Mouse (Mus musculus) neural tube, embryonic 14.5 days (tissue): ENCODE results near the gene Tkfc. TPM values are rescaled to one million over a fixed set of nuclear protein-coding genes. Genes with fewer than 3 reads are reported as not detected.

Source experiments
- ATAC-seq: fragments of 200-750 bp; cut with Nextera tagmentation; 2 replicates; pipeline ENCODE4 v1.8.0; 2017; ENCODE audit warnings: low read depth, mild to moderate bottlenecking, moderate TSS enrichment, moderate library complexity
- H3K27ac ChIP-seq: fragments of 300-500 bp; sonication (generic); 2 replicates; pipeline ENCODE4 v1.5.1; 2014; ENCODE audit warnings: low read depth, mild to moderate bottlenecking, control low read depth, low read length, moderate library complexity, mixed read lengths
- H3K27me3 ChIP-seq: fragments of 300-500 bp; sonication (generic); 2 replicates; pipeline ENCODE4 v1.6.1; 2014; ENCODE audit warnings: low read length; ENCODE audit not compliant: control insufficient read depth, insufficient read depth
- H3K36me3 ChIP-seq: fragments of 300-500 bp; sonication (generic); 2 replicates; pipeline ENCODE4 v1.6.1; 2014; ENCODE audit warnings: low read length, mixed read lengths; ENCODE audit not compliant: control insufficient read depth, insufficient read depth
- H3K4me1 ChIP-seq: fragments of 300-500 bp; sonication (generic); 2 replicates; pipeline ENCODE4 v1.6.1; 2014; ENCODE audit warnings: low read length; ENCODE audit not compliant: control insufficient read depth, insufficient read depth
- H3K4me2 ChIP-seq: fragments of 300-500 bp; sonication (generic); 2 replicates; pipeline ENCODE4 v1.6.1; 2014; ENCODE audit warnings: mild to moderate bottlenecking, low read depth, low read length, control low read depth
- H3K4me3 ChIP-seq: fragments of 300-500 bp; sonication (generic); 2 replicates; pipeline ENCODE4 v1.5.1; 2014; ENCODE audit warnings: low read depth, low read length, control low read depth, mixed read lengths
- H3K9ac ChIP-seq: fragments of 300-500 bp; sonication (generic); replicated peaks from 2 replicates; pipeline ENCODE4 v1.6.1; 2014; ENCODE audit warnings: low read depth, mild to moderate bottlenecking, control low read depth, low read length, mixed read lengths
- H3K9me3 ChIP-seq: fragments of 300-500 bp; sonication (generic); 2 replicates; pipeline ENCODE4 v1.6.1; 2016; ENCODE audit warnings: low read length; ENCODE audit not compliant: control insufficient read depth
- WGBS: fragments of 180-500 bp; shearing (Covaris S2); extraction: QIAGEN DNeasy Blood & Tissue Kit; methylation state at CpG from one replicate; pipeline ENCODE4 v1.1.7; 2014; 5-methylcytosine and 5-hydroxymethylcytosine counted together
- polyA plus RNA-seq: library from polyadenylated mRNA; unstranded; fragments of >200 nt; fragmentation: Nextera tagmentation; extraction: Ambion mirVana; gene quantifications from 2 replicates; pipeline ENCODE4 v1.2.1, GENCODE M21; 2014

Gene Tkfc
- 29.4 and 30.5 TPM in 2 replicates for polyA plus RNA-seq

DNA sequence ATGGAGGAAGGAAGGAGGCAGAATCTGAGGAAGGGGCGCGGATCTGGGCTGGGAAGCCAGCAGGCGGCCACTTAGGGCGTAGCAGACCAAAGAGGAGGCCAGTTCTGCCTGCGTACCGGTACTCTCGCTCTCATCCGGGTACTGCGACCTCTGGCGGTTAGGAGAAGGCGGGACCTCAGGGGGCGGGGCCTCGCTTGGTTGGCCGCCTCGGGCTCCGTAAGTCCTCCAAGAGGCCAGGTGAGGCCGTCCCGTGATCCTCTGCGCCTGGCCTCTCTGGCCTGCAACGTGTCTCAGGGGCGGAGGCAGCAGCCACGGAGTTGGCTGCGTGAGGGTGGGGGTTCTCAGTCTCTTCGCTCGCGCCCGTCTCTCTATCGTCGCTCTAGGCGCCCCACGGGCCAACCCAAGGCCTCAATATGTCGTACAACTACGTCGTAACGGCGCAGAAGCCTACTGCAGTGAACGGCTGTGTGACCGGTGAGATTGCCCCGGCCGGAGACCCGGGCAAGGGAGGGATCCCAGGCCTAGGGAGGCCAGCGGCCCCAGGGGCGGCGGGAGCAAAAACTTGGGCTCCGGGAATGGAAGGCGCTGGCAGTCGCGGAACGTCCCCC, at the start of gene Tkfc, which contains the start of gene Ddb1:
Gene Tkfc, minus strand, starts transcription at position 362 of the 608 bp plus-strand sequence.
Gene Ddb1, plus strand, starts transcription at position 35 of the 608 bp plus-strand sequence.
- ATAC-seq: peak; percentile 96
- H3K4me1 ChIP-seq: peaks cover 29% of the 10 kb centered on the region
- H3K27ac ChIP-seq: peak within 1 kb of the TSS; percentile 94
- H3K36me3 ChIP-seq: peaks cover 28% of the 10 kb centered on the region
- peak within 1 kb of the TSS; percentile 80 for H3K4me2 ChIP-seq
- no peaks in the 10 kb centered on the region for H3K9me3 ChIP-seq
- H3K27me3 ChIP-seq: no peaks in the 10 kb centered on the region
- peak within 1 kb of the TSS; percentile 77 for H3K4me3 ChIP-seq
- under 1% methylated on average over 48 of the region's 49 CpGs for WGBS
- peak within 1 kb of the TSS; percentile 66 for H3K9ac ChIP-seq

DNA sequence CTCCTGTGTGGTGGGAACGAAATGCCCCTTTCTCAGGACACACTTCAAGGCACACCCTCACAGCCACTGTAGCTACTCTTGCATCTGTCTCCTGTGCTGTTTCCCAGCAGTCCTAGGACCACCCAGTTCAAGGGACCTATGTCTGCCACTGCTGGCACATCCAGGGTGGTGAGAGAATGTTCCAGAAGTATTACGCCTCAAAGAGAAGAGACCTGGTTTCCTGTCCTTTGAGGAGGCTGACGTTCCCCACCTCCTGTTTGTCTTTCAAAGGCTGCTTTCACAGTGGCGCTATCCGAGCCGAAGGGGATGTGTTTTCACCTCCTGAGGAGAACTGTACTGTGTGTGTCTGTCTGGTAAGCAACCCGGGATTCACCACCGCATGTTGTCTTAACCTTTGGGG, 42.7 kb upstream of the Tkfc start:
- Histone ChIP-seq H3K27me3 (no peaks in the 10 kb centered on the region), H3K4me1 (no peaks in the 10 kb centered on the region), H3K4me2 (no peak overlapping the region), H3K4me3 (no peak overlapping the region), H3K9me3 (no peaks in the 10 kb centered on the region), H3K36me3 (no peaks in the 10 kb centered on the region), H3K27ac (no peak overlapping the region), H3K9ac (no peak overlapping the region)
- no peak for ATAC-seq
- WGBS: 77% methylated on average over 8 of the region's 8 CpGs

DNA sequence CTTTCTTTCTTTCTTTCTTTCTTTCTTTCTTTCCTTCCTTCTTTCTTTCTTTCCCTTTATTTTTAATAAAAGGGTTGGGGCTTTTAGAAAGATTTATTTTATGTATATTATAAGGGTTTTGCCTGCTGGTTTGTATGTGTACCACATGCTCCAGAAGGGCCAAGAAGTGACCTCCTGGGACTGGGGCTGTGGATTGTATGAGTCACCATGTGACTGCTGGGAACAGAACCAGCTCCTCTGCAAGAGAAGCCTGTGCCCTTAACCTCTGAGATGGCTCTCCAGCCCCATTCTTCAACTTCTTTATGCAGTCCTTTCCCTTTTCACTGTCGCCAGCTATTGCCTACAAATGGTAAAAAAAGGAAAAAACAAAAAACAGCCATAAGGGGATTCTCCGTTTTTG, 40.2 kb upstream of the Tkfc start:
- H3K36me3 ChIP-seq: no peaks in the 10 kb centered on the region
- H3K27ac ChIP-seq: no peak overlapping the region
- H3K4me1 ChIP-seq: no peaks in the 10 kb centered on the region
- H3K4me3 ChIP-seq: no peak overlapping the region
- H3K4me2 ChIP-seq: no peak overlapping the region
- ATAC-seq: no peak
- no peaks in the 10 kb centered on the region for H3K9me3 ChIP-seq
- H3K9ac ChIP-seq: no peak overlapping the region
- no peaks in the 10 kb centered on the region for H3K27me3 ChIP-seq
- 91% methylated on average over 2 of the region's 2 CpGs for WGBS

- H3K9me3 ChIP-seq: no peaks in the 10 kb centered on the region
- no peaks in the 10 kb centered on the region for H3K36me3 ChIP-seq
- no peak overlapping the region for H3K4me2 ChIP-seq
- H3K27me3 ChIP-seq: no peaks in the 10 kb centered on the region
- ATAC-seq: no peak
- no peak overlapping the region for H3K27ac ChIP-seq
- WGBS: 50% methylated on average over 13 of the region's 13 CpGs
- no peak overlapping the region for H3K4me3 ChIP-seq
- no peaks in the 10 kb centered on the region for H3K4me1 ChIP-seq
- H3K9ac ChIP-seq: no peak overlapping the region
Measured at GRCm38 (mm10) chr19:10640589-10641378, 35.3 kb upstream of the Tkfc start.

DNA sequence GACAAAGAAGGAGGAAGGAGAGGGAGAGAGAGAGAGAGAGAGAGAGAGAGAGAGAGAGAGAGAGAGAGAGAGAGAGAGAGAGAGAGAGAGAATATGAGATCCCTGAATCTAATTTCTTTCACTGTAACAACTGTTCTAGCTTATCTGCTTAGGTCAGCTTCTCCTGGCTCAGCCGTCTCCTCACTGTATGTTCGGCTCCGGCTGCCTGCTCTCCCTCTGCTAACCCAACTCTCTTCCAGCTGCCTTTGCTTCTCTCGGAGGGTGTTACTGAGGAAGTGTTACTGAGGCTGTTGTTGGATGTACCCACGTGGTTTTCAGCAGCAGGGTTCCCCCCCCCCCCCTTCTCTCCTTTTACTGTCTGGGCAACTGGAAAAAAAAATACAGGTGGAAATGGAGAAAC, 34.6 kb upstream of the Tkfc start:
- no peaks in the 10 kb centered on the region for H3K36me3 ChIP-seq
- 0 out of 2 replicates have a peak, but pooled peaks cover 2% of the 10 kb centered on the region for H3K4me1 ChIP-seq
- no peak overlapping the region for H3K9ac ChIP-seq
- H3K27me3 ChIP-seq: no peaks in the 10 kb centered on the region
- no peak overlapping the region for H3K27ac ChIP-seq
- ATAC-seq: no peak
- H3K4me3 ChIP-seq: no peak overlapping the region
- no peak overlapping the region for H3K4me2 ChIP-seq
- no peaks in the 10 kb centered on the region for H3K9me3 ChIP-seq
- 13% methylated on average over 5 of the region's 5 CpGs for WGBS

DNA sequence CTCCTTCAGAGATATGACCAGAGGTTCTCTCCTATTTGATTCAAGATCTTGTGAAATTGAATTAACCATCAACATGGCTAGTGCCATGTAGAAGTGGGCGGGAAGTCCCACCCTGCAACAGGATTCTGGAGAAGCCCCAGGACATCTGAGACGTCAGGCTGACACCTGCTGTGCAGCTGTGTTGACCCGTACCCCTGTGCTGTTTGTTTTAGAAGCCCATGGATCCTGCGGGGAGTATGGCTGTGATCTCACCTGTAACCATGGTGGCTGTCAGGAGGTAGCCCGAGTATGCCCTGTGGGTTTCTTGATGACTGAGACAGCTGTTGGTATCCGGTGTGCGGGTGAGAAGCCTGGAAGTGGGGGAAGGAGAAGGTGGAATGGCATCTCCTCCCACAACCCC, 32.4 kb upstream of the Tkfc start:
- peaks cover 8% of the 10 kb centered on the region for H3K4me1 ChIP-seq
- H3K27ac ChIP-seq: no peak overlapping the region
- ATAC-seq: no peak
- H3K4me2 ChIP-seq: no peak overlapping the region
- H3K4me3 ChIP-seq: no peak overlapping the region
- H3K27me3 ChIP-seq: no peaks in the 10 kb centered on the region
- WGBS: 63% methylated on average over 7 of the region's 7 CpGs
- no peak overlapping the region for H3K9ac ChIP-seq
- no peaks in the 10 kb centered on the region for H3K36me3 ChIP-seq
- no peaks in the 10 kb centered on the region for H3K9me3 ChIP-seq

DNA sequence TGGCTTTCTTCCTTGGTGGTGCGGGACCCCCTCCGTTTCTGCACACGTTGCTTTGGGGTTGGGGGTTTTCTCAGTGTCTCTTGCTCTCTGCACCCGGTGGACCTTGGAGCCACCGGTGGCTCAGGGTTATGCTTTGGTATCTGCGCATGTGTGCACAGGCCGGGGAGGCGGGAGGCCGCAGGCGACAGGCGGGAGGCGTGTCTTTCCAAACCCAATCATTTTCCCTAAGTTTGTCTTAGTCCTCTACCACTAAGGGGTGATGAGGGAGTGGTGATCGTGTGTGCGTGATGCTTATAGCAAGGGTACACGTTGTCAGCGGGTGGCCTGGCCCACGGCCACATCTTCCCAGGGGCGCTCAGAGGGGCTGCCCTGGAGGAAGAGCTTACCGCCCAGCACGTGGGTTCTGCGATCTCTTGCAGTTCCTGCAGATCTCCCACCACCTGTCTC, 29.4 kb upstream of the Tkfc start:
- Histone ChIP-seq H3K4me1 (peaks cover 8% of the 10 kb centered on the region), H3K4me3 (peak overlapping the region; percentile 35), H3K27ac (no peak overlapping the region), H3K27me3 (no peaks in the 10 kb centered on the region), H3K9me3 (no peaks in the 10 kb centered on the region), H3K36me3 (peaks cover 5% of the 10 kb centered on the region; the same call in 1 of the 2 replicates), H3K9ac (peak overlapping the region; percentile 48), H3K4me2 (peak overlapping the region; percentile 87)
- ATAC-seq: peak; percentile 90
- WGBS: 5% methylated on average over 21 of the region's 21 CpGs

DNA sequence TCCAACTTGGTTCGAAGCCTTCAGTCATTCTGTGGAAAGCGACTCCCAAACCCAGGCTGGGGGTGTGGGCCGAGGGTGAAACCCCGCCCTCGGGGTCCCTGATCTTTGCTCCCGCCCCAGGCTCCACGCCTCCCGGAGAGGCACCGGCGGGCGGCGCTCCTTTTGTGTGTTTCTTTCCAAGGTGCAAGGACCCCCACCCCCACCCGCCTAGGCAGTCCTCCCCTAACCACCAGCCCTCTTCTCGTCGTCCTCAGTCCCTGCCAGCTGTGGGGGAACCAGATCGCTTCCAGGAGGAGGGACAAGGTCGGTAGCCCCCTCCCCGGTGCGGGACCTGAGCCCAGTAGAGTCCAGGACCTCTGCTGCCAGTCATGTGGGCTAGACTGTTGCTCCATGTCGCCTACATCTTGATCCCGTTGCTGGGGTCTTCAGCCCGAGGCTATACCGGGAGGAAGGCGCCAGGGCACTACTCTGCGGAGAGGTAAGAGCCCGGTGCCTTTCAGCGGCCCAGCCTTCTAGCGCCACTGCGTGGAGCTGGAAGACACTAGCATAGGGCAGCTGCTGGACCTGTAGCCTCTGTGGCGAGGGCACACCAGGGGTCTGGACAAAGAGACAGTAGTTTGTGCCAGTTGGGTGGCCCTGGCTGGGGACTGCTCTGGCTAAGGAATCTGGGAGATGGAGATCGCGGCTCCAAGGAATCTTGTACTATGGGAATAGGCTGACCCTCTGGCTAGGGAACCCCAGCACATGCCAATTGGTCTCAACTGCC, 28.8 kb upstream of the Tkfc start, which contains the start of gene Vwce:
Gene Vwce, plus strand, starts transcription at position 108 of the 766 bp plus-strand sequence.
- Histone ChIP-seq H3K4me3 (peak within 1 kb of the TSS; percentile 35), H3K9me3 (no peaks in the 10 kb centered on the region), H3K27ac (no peak within 1 kb of the TSS), H3K36me3 (peaks cover 11% of the 10 kb centered on the region), H3K4me2 (peak within 1 kb of the TSS; percentile 87), H3K27me3 (no peaks in the 10 kb centered on the region), H3K4me1 (peaks cover 8% of the 10 kb centered on the region), H3K9ac (peak within 1 kb of the TSS; percentile 48)
- peak; percentile 83 for ATAC-seq
- WGBS: 2% methylated on average over 31 of the region's 32 CpGs
